Mouse (Mus musculus) cerebellum, adult (tissue): Measurements from ENCODE around the gene Ift43.

Source experiments
- ATAC-seq: cut with Nextera tagmentation; 2 replicates; pipeline ENCODE4 v1.9.2; 2017; ENCODE audit warnings: mild to moderate bottlenecking, moderate library complexity, mixed read lengths; ENCODE audit not compliant: insufficient number of reproducible peaks, low FRiP score, low TSS enrichment

Ift43 gene

DNA sequence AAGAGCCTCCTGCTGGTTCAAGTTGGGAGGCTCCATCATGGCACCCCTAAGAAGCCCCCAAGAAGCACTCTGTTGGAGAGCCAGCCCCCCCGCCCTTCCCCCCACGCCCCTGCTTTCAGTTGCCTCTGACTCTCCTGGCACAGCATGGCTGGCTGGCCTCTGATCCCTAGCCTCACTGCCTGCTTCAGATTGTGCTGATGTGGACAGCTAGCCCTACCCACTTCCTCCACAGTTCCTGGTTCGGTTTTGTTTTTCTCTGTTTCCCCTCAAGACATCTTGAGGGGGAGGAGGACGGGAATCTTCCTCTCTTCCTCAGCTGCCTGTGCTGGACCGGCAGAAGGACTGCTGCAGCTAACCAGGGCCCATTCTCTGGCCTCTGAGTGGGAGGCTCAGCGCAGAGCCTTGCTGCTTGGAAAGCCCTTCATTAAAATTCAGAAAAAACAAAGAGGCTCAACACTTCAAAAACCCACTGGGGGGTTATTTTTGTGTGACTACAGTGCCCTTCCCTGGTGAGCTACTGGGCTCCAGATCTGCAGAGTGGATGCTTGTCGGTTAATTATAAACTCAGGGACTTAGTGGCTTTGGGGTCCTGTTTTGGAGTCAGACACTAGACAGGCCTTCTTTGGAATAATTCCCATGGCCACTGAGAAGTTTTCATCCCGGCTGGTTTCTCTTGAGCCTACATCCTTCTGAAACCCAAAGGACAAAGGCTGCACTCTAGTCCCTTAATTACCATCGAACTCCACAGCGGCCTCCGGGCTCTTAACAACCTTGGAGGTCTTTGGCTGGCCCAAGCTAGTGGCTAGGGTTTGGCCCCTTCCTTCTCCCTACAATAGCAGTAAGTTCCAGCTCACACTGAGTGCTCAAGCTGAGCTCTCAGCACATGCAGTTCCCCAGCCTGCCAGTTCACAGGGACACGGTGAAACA, 80.8 kb downstream of the Ift43 start:
- ATAC-seq, result no peak

DNA sequence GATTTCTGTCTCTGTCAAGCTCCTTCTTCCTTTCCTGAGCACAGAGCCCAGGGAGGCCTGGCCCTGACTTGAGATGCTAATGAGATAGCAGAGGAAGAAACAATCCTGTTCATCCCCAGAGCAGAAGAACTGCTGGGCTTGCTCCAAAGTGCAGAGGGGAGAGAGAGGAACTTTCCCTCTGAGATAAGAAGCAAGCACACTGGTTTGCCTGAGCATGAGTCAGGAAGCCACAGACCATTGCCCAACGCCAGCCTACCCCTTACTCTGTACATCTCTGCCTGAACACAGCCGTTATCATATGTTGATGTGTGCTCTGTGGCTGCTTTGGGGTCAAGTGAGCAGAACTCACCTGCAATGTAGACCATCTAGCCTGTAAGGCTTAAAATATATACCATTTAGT, 83.9 kb downstream of the Ift43 start:
- no peak for ATAC-seq

DNA sequence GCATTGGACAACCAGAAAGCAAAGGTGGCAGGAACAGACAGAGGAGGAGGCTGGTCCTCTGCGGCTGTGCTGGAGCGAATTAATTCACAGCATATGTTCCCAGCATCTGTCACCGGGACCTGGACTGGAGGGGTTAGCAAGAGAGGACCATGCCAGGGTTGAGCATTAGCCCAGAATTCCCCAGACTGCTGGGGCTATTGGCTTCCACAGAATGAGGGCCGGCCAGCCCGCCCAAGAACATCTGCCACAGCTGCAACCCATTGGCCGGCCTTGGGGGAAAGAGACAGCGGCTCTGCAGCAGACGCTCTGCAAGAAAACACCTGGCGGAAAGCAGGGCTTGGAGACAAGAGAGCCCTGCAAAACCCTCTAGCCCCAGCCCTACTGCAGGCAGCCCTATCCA, 84.7 kb downstream of the Ift43 start:
- ATAC-seq, result no peak

DNA sequence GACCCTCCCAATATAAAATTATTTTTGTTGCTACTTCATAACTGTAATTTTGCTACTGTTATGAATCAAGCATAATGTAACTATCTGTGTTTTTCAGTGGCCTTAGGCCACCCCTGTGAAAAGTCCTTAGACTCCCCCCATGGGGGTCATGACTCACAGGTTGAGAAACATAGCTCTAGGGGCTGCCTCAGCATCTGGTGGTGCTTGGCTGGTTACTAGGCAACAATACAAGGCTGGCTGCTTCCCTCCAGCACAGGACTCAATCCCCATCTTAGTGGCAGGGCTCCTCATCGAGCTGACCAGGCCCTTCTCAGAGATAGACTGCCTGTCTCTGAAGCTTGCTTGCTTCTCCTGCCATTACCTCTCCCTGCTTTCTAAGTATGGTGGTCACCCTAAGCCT, 86.4 kb downstream of the Ift43 start:
- ATAC-seq, result no peak

DNA sequence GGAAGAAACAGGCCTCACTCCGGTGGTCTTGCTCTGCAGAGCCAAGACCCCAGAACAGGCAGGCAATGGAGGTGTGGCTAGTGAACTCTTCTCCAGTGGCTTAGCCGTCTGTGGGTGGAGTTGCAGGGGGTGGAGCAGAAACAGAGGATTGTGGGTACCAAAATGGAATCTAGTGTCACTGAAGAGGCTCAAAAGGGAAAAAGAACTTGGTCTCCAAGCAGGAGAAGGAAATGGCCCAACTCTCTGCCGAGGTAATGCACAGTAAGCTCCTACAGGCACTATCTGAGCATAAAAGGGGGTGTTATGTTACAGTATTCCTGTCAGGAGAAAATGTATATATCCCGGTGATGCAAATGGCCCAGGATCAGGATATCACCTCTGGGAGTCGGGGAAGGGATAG, 86.9 kb downstream of the Ift43 start:
- no peak for ATAC-seq

DNA sequence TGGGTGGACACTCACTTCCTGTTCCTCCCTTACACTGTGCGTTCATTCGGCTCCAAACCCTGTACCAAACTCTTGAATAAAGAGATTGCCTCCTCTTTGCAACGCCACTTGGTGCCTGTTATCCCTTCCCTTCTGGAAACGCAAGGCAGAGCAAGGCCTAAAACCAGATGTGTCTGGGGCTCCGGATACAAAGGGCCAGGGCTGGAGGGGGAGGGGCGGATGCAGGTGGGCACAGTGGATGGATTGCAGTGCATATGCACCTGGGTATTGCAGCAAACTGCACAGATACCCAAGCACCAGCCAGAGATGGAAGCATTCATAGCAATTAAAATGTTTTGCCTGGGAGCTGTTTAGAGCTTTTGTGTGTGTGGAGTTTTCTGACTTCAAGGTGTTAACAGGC, 91.0 kb downstream of the Ift43 start:
- ATAC-seq, result no peak

DNA sequence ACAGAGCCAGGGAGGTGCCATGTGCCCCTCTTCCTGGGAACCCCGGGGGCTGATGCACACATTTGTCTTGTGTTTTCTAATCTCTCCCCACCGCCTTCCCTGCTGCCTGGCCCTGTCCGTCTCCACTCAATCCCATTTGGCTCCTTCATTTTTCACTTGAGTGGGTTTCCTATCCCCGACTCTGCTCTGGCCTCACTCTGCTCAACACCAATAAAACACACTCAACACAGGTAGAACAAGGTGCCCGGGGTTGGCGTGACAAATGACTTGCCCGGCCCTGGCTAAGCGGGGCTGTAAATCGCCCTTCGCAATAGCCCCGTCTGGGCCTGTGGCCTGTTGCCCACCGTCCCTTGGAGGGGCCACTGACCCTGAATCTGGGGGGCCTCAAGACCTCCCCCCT, 92.0 kb downstream of the Ift43 start:
- ATAC-seq, result no peak

DNA sequence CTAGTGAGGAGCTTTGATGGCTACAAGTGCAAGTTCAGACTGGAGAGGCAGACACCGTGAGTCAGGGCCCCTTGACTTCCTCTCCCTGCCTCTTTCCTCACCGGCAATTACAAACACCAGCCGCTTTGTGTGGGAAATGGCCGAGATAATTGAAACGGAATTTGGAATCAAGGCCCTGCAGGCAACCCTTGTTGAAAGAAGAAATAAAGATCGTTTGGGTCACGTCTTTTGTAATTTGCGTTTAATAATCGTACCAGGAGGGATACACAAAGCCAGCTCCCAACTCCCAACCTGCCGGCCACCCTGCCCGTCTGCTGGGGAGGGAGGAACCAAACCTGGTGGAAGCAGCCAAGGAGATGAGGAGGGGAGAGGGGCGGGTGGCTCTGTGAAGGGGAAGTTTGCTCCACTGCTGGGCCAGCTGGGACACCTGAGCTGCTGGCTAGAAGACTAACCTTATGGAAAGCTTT, 93.2 kb downstream of the Ift43 start:
- ATAC-seq, result no peak

DNA sequence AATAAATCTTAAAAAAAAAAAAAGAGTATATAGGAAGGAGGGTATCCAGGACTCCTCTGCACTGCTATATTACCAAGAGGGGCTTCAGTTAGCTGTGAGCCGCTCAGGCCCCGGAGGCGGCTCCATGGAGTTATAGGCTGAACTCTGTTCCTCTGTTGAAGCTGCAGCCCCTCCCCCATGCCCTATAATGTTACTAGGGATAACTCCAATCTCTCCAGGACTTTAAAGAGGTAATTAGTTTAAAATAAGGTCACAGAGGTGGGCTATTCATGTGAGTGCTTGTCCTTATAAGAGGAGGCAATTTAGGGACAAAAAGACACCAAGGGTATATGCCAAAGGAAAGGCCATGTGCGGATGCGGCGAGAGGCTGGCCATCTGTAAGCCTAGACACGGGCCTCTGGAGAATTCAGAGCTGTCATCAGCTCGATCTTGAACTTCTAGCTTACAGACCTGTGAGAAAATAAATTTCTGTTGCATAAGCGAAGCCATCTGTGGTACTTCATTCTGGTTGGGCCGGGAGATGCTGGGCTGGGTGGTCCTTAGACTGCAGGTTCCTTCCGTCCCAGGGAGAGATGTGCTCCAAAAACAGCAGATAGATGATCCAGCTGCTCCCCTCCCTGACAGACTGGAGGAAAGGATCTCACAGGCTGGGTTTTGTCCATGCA, 94.5 kb downstream of the Ift43 start:
- ATAC-seq, result no peak

DNA sequence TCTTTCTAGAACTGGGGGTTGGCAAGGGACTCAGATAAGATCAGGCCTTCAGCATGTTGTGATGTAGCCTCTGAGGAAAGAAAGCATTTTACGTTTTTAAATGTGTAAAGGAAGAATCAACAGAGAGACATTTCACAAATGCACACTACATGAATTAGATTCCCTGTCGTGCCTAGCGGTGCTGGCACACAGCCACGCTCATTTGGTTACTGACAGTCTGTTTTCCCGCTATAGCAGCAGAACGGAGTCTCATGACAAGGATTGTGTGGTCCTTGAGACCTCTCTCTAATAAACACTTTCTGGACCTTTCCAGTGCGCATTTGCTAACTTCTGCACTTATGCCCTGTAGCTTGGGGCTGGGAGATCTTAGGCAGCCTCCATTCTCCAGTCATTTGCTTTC, 96.9 kb downstream of the Ift43 start:
- ATAC-seq, result no peak

DNA sequence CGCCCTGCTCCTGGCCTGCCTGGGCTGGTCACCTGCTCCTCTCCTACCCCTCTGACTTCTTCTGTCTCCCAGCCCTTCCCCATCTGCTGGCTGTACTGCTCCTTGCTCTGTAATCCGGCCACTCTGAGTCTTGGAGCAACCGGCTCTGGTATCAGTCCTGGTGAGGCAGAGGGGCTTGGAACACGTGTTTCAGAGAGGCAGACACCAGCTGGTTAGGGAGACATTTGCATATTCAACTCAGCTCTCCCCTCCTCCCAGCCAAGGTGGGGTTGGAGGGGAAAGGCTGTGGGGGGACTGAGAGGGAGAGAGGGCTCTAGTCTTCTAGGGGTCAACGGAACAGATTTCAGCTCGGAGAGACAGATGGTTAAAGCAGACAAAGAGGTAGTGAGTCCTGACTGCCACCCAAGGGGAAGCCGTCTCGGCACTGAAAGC, 99.0 kb downstream of the Ift43 start:
- ATAC-seq, result no peak

DNA sequence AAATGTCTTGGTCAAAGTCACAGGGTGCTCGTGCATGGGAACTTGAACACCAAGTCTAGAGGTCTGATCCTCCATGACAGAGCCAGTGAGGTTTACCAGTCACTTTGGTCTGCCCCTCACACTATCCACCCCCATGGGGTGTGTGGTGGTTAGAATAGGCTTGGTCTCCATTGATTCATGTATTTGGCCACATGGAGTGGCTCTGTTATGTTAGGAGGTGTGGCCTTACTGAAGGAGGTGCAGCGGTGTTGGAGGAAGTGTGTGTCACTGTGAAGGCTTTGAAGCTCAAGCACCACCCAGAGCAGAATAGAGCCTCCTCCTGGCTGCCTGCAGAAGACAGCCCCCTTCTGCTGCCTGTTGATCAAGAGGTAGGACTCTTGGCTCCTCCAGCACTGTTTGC, 99.5 kb downstream of the Ift43 start:
- no peak for ATAC-seq

DNA sequence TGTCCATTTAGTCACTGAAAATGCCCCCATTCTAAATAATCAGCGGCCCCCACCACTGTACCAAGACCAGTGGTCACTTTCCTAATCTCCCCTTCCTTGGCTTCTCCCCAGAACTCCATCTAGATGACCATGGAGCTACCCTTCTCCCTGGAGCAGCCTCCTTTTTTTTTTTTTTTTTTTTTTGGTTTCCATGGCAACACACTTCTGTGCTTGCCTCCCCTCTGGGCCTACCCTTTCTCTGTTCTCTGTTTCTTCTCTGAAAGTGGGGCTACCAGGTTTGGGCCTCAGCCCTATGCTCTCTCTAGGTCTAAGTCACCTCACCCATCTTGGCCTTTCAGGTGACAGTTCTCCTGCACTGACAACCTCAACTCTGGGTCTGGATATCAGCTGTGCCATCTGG, 100.1 kb downstream of the Ift43 start:
- ATAC-seq, result no peak

DNA sequence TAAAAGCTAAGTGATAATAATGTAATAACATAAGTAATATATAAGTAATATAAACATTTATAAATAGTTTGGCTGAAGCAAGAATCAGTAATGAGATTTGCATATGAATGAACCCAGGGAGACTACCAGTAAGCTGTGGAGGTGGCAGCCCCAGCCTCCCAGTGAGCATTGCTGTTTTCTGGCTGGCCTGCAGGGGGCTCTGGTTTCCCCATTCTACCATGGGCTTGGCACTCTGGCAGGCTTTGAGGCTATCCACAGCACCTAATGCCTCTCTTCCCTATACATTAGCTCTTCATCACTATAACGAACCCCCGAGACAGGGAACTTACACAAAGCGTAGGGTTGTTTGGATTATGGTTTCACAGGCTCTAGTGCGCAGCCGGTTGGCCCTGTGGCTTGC, 105.8 kb downstream of the Ift43 start:
- no peak for ATAC-seq

DNA sequence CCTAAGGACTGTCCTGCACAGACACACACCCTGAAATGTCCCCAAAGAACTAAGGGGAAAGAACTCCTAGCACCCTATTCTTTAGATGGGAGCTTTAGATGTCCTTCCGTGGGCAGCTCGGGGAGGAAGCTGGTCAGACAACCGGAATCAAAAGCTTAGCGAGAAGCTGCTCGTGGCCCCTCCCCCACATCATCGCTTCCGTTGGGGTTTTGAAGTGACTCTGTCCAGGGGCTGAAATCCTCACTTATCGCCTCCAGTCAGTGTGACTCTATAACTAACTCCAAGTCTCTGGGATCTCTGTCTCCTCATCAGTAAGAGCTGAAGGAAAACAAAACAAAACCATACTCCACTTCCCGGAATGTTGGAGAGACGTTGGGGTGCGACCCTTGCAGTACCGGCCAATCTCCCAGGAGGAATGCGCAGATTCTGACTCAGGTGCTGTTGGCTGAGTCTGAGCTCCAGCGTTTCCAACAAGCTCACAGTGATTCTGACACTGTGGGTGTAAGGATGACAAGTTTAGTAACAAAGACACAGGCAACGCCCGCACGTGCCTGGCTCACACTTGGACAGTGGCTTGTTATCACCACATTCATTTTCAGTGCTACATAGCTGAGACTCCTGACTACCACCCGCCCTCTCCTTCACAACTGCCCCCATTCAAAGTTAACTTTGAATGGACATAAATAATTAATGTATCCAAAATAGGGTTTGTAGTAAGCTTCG, 107.4 kb downstream of the Ift43 start:
- ATAC-seq, result no peak

DNA sequence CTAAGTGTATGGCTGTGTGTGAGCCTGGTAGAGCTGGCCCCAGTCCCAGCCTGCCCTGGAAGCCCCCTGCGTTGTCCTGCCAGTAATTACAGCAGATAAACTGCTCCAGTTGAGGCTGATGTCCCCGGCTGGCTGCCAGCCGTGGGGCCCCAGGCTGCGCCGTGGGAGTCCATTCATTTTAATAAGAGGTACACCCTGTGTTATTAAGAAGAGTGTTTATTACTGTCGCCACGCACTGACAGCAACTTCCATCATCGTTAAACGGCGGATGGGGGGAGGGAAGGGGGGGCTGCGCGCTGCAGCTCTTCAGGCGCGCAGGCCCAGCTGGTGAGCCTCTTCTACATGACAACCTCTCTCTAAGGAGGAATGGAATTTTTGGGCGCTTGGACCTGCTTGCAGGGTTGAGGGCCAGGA, 109.7 kb downstream of the Ift43 start:
- no peak for ATAC-seq

DNA sequence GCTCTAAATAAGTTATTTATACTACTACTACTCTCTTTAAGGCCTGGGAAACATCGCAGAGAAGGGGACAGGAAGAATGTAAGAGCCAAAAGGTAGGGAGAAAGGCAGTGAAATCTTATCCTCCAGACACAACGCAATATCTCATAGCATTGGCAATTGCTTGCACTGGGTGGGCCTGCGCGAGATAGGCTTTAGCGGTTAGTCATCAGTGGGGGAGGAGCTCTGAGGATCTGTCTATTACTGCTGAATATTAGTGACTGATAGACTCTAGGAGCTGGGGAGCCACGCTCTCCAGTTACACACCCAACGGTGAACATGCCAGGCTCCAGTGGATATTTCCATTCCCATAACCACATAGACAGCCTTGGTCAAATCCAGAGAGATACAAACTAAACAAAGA, 114.6 kb downstream of the Ift43 start:
- ATAC-seq, result no peak

DNA sequence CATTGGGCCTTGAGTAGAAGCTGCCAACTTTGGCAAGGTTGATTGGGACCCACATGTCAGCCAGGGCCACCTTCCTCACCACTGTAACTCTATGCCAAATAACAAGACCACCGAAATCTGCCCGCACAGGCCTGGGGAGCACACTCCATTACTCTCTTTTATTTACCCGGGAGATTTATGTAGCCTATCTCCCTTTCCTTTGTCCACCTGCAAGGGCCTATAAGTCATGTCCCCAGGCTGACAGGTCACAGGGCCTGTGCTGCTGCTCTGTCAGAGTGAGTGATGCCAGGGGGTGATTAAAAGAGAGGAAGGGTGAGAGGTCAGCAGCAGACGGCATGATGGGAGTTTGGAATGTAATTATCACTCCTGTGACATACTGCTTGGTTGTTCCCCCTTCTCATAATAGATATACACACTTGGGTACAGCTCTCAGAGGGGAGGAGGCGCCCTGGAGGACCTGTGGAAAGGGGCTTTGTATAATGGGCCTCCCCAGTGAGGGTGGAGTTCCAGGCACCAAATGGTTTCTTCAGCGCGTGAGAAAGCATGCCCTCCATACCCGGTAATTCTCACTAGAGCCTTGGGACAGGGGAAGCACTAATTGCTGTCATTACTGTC, 121.2 kb downstream of the Ift43 start:
- ATAC-seq, result no peak

DNA sequence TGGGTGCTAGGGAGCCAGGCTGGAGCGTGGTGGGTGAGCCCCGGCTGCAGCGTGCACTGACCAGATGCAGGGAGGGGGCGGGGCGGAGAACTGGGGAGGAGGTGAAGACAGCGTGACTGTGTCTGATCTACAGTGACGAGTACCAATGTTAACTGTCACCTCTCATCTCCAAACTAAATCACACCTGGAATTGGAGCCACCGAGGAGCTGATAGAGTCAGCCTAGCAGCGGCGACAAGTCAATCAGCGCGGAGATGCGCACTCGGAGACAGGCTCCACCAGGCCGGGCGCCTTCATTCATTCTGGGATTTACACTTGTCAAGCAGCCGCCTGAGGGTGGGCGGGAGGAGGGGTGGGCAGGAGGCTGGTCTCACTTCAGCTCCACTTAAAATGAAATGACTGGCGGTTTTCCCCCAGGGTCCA, 128.8 kb downstream of the Ift43 start:
- ATAC-seq, result no peak
